Mouse (Mus musculus) G1E (cell line): ENCODE measurements around the gene Lmf1.

Source experiments
- CTCF ChIP-seq: IDR thresholded peaks from 2 replicates; pipeline ENCODE4 v1.5.1; 2012; ENCODE audit warnings: low read depth, low read length, inconsistent platforms, mixed read lengths
- GATA1 ChIP-seq: IDR thresholded peaks from 2 replicates; pipeline ENCODE4 v1.6.1; 2012; ENCODE audit warnings: borderline replicate concordance, low read length, inconsistent platforms, mixed read lengths
- GATA2 ChIP-seq: IDR thresholded peaks from 2 replicates; pipeline ENCODE4 v1.6.1; 2012; ENCODE audit warnings: low read depth, low read length, inconsistent platforms, borderline replicate concordance
- POLR2AphosphoS5 ChIP-seq: IDR thresholded peaks from 2 replicates; pipeline ENCODE4 v1.6.1; 2012; ENCODE audit warnings: low read depth, low read length, inconsistent platforms; ENCODE audit not compliant: insufficient replicate concordance
- TAL1 ChIP-seq: conservative IDR thresholded peaks from 2 replicates; pipeline ENCODE4 v1.6.1; 2012; ENCODE audit warnings: low read depth, low read length, inconsistent platforms, mixed read lengths

GRCm38 (mm10) chr17:25568206-25568605 lies 10.7 kb upstream of the Lmf1 start:
- TF ChIP-seq CTCF (no peak), POLR2AphosphoS5 (no peak), GATA1 (no peak), TAL1 (no peak), GATA2 (no peak)
